Mouse (Mus musculus) c-Kit-positive CD71-positive TER-119-negative erythroid progenitor cells, embryonic 14.5 days (primary cell): ENCODE data around the gene Sohlh1.

Source experiments
- DNase-seq: peaks from one replicate; pipeline ENCODE4 v3.0.0-alpha.2; 2013; ENCODE audit warnings: low read depth

Gene Sohlh1

DNA sequence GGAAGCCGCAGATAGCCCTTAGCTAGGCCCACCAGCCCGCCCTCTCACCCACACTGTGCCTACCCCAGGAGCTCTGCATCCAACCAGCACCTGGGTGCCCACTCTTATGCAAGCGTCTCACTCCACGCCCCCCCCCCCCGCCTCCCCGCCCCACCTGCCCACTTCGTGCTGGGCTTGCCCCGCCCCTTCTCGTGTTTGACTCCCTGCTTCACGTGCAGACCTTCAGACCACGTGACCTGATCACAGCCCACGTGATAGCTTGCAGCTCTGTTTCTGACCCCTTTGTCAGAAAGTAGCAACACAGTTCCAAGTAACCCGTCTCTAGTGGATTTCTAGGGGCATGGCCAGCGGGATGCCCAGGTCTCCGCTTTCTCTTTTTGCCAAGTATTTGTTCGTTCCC lies at the start of gene Sohlh1:
Sohlh1 (minus strand) TSS at position 23 of the 400 bp plus-strand sequence.
- DNase-seq: no peak

DNA sequence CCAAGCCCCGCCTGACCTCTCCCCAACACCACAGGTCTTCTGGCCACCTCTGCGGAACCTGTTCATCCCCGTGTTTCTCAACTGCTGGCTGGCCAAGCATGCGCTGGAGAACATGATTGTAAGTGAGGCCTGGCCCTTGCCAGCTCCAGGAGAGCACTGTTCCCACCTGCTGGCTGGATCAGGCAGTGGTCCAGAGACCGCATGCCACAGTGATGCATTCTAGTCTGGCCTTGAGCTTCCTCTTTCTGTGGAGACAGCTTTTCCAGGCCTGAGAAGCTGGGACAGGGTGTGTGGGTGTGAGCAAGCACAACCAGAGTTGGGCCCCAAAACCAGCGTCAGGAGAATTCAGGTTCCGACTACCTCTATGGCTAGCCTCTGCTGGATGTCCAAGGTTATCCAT lies 45.4 kb upstream of the Sohlh1 start:
- DNase-seq: no peak

DNA sequence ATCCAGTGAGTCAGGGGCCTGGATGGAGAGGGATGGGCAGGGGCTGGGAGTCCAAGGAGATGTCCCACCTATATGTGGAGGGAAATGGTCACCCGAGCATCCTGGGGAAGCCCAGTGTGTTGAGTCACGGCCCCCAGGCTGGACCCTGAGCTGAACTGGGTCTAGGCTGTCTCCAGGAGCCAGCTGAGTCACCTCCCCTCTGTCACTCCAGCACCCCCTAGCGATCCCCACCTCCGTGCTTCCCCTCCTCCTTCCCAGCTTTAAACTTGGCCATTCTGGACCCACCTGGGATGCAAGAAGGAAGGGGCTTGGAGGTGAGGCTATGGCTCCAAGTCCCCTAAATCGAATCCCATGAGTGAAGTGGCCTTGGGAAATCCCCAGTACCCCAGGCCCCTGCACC lies 41.1 kb upstream of the Sohlh1 start:
- DNase-seq: no peak

DNA sequence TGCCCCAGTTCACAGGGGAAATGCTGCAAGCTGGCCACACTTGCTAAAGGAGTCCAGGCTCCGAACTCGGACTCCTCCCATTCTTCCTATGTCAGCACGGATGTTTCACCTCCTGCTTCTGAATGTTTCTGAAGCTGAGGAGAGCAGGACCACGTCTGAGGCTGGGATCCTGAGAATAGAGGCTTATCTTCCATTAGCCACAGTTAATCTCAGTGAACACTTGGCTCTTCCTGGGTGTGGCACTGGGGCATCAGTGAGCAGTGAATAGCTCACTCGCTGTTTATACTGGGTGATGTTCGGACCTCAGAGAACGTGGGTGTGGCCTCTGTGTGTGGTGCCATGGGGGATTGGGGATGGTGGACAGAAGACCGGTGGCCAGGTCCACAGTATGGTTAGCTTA lies 40.2 kb upstream of the Sohlh1 start:
- peak; percentile 40 for DNase-seq

DNA sequence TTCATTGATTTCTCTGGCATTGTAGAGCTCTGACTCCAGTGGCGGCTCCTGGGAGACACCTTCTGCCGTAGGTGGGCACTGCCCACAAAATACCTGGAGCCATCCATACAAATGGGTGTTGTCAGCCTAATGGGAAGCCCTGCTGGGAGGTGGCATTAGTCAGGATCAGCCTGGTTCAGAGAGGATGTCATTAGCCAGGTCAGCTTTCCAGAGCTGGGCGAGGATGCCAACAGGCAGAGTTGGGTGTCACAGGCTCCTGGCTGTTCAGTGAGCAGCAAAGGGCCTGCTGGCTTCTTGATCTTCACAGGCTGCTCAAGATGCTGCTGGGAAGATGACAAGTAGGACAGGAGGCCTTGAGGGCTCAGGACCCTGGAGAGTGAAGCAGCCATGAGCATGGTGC lies 37.7 kb upstream of the Sohlh1 start:
- DNase-seq: no peak

DNA sequence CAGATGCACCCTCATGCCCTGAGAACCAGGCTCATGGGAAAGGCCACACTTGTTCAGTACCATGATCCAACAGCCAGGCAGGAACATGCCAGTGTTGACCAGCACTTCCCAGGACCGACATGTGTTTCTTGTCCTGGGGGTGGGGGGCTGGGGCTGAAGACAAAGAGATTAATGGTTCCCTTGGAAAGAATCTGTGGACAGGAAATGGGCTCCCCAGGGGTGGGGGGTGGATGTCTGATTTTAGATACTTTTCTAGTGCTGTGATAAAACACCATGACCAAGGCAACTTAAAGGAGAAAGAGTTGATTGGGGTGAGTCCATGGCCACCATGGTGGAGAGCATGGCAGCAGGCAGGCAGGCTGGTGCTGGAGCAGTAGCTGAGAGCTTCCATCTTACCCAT lies 35.2 kb upstream of the Sohlh1 start:
- DNase-seq: no peak

DNA sequence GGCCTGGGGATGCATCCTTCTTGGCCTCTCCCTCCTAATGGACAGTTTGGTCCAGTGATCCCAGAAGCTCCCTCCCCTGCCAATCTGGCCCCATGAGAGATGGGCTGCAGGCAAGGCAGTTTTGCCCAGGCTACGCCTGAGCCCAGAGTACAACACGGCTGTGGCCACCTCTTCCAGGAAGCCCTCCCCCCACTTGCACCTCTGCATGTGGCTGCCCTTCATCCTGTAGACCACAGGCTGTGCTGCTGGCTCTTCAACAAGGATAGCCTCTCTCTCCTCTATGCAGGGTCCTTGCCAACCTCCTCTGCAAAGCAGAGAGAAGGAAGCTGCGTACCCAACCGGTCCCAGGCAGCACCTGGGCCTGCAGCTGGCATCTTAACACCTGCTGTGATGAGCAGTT lies 32.0 kb upstream of the Sohlh1 start:
- DNase-seq: no peak

DNA sequence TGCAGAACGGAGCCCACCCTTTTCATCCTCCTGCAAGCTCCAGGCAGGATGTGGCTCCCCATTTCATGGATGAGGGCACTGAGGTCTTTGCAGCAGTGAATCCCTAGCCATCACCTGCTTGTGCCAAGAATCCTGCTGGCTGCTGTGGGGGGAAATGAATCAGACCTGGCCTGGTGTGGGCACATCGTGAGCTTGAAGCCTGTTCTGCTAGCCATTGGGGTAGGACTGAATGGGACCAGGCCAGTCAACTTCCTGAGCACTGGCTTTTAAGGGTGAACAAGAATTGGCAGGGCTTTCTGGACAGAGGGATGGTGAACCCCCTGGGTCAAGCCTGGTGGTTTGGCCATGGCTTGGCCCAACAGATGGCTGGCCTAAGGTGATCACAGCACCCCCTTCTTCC lies 31.5 kb upstream of the Sohlh1 start:
- DNase-seq: no peak

DNA sequence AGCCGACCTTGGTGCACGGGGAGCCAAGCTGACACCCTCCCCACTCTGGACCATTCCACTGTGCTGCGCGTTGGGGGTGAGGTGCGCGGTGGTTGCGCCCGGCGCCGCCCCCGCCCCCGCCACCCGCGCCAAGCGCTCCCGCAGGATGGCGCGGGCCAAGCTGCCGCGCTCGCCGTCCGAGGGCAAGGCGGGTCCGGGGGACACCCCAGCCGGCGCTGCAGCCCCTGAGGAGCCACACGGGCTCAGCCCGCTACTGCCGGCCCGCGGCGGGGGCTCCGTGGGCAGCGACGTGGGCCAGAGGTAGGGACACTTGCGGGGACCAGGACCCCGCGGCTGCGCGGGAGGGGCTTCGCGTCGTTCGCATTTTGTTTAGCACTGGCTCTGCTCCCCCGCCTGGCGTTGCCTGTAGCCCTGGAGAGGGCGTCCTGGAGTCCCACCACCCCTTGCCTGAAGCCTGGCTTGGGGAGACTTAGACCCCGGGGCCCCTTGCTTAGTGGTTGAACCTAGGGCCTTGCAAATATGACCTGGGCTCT lies 30.8 kb upstream of the Sohlh1 start:
- no peak for DNase-seq

DNA sequence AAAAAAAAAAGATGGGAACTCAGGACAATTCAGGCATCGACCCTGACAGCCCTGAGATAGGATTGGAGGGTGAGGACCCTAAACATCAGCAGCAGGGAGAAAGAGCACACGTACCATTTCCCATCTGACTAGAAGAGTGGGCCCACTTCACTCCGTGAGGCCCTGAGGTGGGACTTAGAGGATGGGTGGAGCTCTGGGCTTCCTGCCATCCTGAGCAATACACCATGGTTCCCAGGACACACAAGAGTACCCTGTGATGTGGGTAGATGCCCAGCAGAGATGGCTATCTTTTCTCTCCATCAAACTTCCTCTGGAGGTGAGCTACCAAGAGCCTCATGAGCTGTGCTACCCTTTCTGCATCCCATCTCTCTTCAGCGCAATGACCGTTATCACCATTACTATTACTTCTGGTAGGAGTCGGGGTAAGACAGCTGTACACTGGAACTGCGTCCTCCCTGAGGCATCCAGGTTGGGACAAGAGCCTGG lies 30.2 kb upstream of the Sohlh1 start:
- no peak for DNase-seq

DNA sequence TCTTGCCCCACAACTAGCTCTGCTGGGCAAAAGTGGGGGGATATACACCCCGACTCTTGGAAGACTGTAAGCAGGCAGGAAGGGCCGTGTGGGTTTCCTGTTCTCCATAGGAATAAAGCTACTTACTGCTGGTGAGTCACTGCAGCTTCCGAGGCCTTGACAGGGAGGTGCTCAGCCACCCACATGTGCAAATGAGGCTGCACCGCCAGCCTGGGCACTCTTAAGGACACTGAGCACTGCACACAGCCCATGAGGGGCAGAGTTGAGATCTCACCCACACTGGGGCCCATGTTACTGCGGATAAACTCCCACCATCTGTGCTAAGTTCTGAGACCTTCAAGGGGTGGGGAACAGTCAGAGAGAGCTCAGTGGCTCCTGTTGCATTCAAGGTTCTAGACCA lies 19.6 kb upstream of the Sohlh1 start:
- no peak for DNase-seq

DNA sequence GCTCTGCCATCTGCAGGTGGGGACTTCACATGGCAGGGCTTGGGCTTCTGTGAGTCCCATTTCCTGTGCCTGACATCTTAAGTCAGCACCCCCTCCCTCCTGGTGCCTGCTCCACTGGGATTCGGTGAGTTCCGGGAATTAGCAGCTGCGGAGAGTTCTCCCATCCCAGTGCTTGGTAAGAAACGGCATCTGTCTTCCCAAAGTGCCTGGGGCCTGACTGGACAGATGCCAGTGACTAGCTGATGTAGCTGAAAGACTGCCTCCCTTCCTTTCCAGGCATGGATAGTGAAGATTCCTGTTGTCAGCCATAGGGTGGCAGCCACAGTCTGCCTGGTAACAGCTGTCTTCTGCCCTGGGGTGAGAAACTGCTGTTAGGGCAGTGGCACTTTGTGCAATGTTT lies 18.4 kb upstream of the Sohlh1 start:
- DNase-seq: no peak

DNA sequence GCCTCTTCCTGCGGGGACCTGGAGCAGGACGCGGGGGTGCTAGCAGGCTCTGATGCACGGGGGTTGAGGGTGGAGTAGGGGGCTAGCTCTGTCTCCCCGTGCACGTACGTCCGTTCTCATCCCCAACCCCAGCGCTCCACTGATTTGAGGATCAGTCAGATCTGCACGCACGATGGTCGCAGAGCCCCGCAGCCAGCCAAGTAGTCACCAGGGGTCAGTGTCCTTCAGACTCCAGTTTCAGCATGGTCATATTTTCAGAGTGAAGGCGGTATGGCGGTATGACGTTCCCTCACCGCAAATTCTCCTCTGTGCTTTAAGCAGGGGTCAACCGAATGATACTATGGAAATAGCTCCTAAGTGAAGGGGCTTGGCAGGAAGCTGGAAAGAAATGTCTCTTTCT lies 17.2 kb upstream of the Sohlh1 start:
- DNase-seq: no peak

DNA sequence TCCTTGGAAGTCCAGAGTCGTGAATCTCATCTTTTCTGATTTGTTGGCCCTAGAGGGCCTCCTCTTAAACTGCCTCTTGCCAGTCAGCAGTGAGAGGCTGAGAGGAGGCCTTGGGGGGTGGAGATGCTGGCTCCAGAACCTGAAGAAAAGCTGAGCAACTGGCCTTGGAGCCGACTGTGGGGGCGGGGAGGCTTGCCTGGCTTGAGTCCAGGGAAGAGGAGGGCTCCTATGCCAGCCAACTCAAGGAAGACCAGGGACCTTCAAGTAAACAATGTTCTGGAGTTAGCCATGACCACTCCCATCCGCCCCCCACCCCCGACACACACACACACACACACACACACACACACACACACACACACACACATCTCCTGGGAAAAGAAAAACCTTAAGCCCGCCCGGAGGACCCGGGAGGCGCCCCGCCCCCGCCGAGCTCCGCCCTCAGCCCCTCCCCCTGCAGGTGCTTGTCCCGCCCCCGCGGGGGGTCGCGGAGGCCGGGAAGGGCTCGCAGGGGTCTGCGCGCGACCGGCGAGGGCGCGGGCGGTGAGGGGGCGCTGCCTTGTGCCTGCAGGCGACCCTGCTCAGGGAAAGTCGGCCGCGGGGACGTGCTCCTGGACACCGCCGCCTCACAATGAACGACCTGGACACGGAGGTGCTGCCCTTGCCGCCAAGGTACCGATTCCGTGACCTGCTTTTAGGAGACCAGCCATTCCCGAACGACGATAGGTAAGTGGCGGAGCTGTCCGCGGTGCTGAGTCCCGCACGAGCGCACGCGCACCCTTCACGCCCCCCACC lies 16.5 kb upstream of the Sohlh1 start, which contains the start of gene Kcnt1:
Kcnt1 (plus strand) TSS at position 398 of the 795 bp plus-strand sequence.
- no peak for DNase-seq

DNA sequence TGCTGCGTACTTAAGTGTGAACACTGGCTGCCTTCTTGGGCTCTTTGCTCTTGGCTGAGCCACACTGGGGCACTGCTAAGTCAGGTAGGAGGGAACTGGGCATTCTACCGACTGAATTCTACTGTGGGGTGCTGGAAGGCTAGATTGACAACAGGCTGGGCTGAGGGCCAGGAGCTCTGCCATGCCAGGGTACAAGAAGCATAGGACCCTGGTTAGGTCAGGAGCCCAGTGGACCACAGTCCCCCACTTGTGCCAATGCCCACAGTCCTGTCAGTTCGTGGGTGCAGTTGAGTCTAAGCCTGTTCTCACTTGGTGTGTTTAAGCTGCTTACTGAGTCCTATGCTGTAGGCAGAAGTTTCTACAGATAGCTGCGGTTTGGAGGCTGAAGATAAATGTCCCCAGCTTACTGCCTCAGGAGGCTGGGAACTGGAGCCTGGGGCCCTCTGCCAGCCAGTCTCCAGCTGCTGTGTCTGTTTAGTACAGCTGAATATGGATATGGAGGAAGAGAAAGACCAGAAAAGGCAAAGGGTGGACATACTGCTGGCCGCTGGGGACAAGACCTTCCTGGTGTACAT lies 15.7 kb upstream of the Sohlh1 start:
- no peak for DNase-seq

DNA sequence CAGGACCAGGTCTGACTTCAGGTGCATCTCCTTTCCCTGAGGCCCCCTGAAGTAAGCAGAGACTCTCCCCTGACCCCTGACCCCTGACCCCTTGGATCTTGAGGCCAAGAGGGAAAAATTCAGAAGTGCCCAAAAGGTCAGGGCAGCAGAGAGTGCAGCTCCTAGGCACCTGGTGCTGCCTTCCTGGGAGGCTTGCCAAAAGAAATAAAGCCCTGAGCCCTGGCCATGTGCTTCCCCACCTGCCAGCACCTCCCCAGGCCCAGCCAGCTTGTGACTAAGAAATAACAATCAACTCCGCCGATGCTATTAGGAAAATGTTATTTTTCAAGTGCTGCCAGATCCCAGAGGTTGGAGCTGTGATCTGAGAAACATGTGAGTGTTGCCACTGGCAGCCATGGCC lies 15.0 kb upstream of the Sohlh1 start:
- DNase-seq: no peak

DNA sequence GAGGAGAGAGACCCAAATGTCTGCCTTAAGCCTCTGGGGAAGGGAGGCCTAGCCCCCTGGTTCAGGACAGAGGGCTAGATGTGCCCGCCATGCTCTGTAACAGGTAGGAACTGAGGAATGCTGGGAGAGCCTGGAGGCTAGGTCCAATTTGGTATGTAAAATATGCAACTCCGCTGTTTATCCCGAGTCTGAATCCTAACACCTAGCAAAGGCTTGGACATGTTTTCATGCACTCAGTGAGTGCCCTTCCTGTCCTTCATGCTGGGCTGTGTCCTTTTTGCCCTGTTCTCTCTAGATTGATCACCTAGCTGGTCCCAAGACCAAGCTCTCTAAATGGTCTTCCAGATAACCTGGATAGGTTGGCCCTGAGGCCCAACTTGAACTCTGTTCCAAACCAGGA lies 12.8 kb upstream of the Sohlh1 start:
- no peak for DNase-seq

DNA sequence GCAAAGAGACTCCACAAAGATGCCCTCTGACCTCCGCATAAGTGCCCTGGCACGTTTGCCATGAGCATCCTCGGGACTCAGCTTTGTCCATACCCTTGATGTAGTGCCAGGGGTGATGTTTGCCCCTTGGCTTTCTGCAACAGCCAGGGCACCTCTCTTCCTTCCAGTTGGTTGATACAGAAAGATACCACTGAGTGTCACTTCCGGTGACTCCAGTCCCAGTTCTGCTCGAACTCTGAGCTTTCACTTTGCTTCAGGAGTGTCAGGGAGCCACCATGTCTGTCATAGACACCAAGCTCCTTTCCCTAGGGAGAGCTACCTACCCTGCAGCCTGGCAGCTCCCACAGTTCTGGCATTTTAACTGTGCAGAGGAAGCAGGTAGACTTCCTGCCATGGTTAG lies 7.0 kb upstream of the Sohlh1 start:
- DNase-seq: no peak

DNA sequence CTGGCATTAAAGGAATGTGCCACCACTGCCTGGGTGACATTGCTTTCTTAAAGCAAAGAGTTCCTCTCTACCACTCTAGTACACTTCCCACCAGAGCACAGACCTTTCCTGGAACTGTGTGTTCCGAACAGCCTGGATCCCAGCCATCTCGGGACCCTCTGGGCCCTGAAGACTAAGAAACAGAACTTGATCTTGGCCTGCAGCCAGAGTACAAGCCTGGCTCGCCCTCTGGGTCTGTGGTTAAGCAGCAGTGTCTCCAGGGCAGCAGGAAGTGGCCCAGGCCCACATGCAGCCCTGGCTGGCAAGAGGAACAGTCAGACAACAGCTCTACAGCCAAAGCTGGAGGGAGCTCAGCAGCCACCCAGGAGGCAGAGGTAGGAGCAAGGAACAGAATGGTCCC lies 5.6 kb upstream of the Sohlh1 start:
- DNase-seq: no peak

DNA sequence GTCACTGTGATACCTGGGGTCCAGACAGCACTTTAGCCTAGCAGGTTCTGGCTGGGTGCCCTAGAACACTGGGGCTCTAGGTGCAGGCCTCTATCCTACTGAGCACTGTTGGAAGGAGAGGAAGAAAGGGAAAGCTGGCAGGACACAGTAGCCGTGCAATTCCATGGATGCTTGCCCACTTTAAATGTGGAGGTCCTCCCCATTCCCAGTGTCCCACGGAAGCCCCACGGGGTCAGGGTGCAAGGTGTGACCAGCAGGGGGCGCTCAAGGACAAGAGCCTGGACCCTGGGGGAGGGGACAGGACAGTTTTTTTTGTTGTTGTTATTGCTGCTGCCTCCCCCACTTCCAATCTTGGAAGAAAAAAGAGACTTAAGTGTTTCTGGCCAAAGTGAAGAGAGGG lies 3.3 kb upstream of the Sohlh1 start:
- DNase-seq: peak; percentile 17

DNA sequence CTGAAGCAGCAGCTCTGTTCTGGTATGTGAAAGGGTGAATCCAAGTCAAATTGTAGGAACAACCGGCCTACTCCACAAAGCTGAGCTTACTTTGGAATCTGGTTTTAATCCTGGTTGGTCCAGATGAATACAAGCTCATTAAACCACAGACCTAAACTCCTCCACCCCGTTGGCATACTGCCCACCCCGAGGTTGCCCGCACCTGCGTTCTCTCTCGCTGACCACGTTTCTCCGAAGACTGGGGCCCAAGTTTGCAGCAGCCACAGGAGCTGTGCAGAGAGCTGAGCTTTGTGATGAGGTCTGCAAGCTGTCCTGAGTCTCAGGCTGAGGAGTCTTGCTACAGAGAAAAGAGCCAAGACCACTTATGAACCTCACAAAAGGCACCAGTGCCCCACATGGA lies 532 bp downstream of the Sohlh1 start:
- DNase-seq: no peak

DNA sequence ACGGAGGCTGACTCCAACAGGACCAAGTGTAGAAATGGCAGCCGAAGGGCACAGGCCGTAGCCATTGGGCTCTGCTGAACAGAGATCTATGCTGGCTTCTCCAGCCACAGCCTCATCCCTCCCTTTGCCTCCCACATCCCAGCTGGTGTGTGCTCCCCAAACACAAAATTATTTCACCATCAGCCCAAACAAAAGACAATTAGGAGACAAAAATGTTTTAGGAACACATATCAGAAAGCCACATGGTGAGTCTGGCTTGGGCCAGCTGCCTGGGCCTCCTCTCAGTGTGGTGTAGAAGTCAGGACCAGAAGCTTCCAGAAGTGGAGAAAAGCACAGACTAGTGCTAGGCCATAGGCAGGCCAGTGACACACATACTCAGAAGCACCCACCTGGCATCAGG lies 3.0 kb downstream of the Sohlh1 start:
- no peak for DNase-seq

DNA sequence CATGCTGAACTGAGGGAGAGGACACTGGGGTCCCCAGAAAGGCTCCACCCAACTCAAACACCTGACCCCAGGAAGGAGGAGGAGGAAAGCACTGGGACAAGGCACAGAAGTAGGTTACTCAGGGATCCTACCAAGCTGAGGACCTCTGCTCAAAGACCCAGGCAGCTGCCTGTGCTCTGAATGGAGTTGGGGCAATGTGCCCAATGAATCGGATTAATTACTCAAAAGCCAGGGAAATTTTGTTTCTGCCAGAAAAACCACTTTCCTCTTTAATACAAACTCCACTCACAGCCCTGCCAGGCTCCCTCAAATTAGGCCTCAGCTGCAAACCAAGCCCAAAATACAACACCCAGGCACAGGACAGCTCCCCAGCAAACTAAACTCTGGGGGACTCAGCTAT lies 4.3 kb downstream of the Sohlh1 start:
- DNase-seq: no peak

DNA sequence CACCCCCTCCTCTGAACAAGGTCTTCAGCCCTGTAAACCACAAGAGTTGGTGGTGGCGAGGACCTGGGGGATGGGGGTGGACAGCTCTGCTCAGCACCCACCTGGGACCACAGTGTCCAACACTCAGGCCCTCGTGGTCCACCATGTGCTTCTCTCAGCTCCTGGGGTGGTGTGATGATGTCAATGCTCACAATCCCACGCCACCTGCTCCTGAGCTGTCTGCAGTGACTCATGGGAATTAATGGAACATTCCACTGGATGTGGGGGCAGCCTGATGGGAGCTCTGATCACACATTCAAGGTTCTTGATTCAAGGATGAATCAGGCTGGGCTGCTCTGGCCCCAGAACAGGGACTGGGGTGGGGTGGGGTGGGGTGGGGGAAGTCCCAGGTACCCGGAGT lies 4.9 kb downstream of the Sohlh1 start:
- DNase-seq: no peak
